Mouse (Mus musculus) embryonic facial prominence, embryonic 14.5 days (tissue): ENCODE data around the gene Hoxb6. TPM values are rescaled to one million over a fixed set of nuclear protein-coding genes. Genes with fewer than 3 reads are reported as not detected.
A peak's percentile ranks its signal among the peaks of the same experiment; 100 is the strongest.

Source experiments
- ATAC-seq: fragments of 200-750 bp; cut with Nextera tagmentation; 2 replicates; pipeline ENCODE4 v1.8.0; 2017; ENCODE audit warnings: low read depth, moderate number of reproducible peaks, moderate TSS enrichment
- DNase-seq: peaks from one replicate; pipeline ENCODE4 v3.0.0-alpha.2; 2015; ENCODE audit warnings: low spot score
- H3K27ac ChIP-seq: fragments of 300-500 bp; sonication (generic); replicated peaks from 2 replicates; pipeline ENCODE4 v1.5.1; 2014; ENCODE audit warnings: low read depth, mild to moderate bottlenecking, low read length, moderate library complexity
- H3K27me3 ChIP-seq: fragments of 300-500 bp; sonication (generic); replicated peaks from 2 replicates; pipeline ENCODE4 v1.6.1; 2014; ENCODE audit warnings: low read length; ENCODE audit not compliant: control insufficient read depth, insufficient read depth
- H3K36me3 ChIP-seq: fragments of 300-500 bp; sonication (generic); 2 replicates; pipeline ENCODE4 v1.6.1; 2014; ENCODE audit warnings: low read length, mixed read lengths; ENCODE audit not compliant: control insufficient read depth, insufficient read depth
- H3K4me1 ChIP-seq: fragments of 300-500 bp; sonication (generic); 2 replicates; pipeline ENCODE4 v1.6.1; 2014; ENCODE audit warnings: antibody characterized with exemption, low read length; ENCODE audit not compliant: control insufficient read depth, insufficient read depth
- H3K4me2 ChIP-seq: fragments of 300-500 bp; sonication (generic); 2 replicates; pipeline ENCODE4 v1.6.1; 2014; ENCODE audit warnings: low read depth, mild to moderate bottlenecking, low read length, moderate library complexity, mixed read lengths
- H3K4me3 ChIP-seq: fragments of 300-500 bp; sonication (generic); 2 replicates; pipeline ENCODE4 v1.5.1; 2014; ENCODE audit warnings: low read depth, mild to moderate bottlenecking, low read length
- H3K9ac ChIP-seq: fragments of 300-500 bp; sonication (generic); 2 replicates; pipeline ENCODE4 v1.6.1; 2014; ENCODE audit warnings: low read depth, mild to moderate bottlenecking, low read length, moderate library complexity, mixed read lengths
- H3K9me3 ChIP-seq: fragments of 300-500 bp; sonication (generic); 2 replicates; pipeline ENCODE4 v1.6.1; 2016; ENCODE audit warnings: low read length; ENCODE audit not compliant: control insufficient read depth
- WGBS: fragments of 180-500 bp; shearing (Covaris S2); extraction: QIAGEN DNeasy Blood & Tissue Kit; methylation state at CpG from one replicate; pipeline ENCODE4 v1.1.7; 2014; 5-methylcytosine and 5-hydroxymethylcytosine counted together
- polyA plus RNA-seq: library from polyadenylated mRNA; unstranded; fragments of >200 nt; fragmentation: Nextera tagmentation; extraction: Ambion mirVana; gene quantifications from 2 replicates; pipeline ENCODE4 v1.2.1, GENCODE M21; 2014

Gene Hoxb6
- polyA plus RNA-seq, 1 experiment from 2014 or later = 0.22 TPM

DNA sequence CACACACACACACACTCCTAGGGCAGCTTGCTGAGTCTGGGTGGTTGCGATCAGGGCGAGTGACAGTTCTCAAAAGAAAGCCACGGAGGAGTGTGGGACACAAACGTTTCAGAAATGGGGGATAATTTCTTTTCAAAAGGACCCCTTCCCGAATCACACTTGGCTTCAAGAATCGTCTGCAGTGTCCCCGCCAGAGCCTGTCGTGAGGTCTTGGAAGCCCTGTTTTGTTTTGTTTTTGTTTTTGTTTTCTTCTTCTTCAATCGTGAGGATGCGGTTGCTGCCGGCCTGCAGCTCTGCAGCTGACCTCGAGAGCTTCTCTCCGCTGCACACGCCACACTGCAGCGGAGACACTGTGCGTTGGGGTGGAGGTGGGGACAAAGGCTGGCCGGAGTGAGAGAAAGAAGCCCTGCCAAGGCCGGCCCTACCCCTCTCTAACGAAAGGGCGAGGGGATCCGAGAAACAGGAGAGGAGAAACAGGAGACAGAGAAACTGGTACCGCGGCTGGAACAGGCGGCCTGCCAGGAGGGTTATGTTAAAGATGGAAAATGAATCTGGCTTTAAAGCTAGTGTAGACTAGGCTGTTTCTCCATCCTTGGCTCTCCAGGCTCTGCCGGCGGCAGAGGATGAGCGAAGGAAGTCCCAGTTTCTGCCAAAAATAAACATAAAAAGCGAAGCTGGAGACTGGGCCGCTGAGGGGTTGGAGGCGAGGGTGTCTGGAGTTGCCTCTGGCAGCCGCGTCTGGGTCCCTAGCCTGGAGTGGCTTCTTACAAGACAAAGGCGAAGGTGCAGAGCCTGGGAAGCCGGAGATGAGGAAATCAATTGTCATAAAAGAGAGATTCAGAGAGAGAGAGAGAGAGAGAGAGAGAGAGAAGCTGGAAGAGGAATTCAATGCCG lies 14.9 kb upstream of the Hoxb6 start:
- Histone ChIP-seq H3K36me3 (no peaks in the 10 kb centered on the region), H3K4me2 (no peak overlapping the region), H3K9ac (no peak overlapping the region), H3K27me3 (peaks cover 99% of the 10 kb centered on the region), H3K9me3 (no peaks in the 10 kb centered on the region), H3K27ac (no peak overlapping the region), H3K4me1 (no peaks in the 10 kb centered on the region), H3K4me3 (no peak overlapping the region)
- ATAC-seq (no peak), DNase-seq (no peak)
- 1% methylated on average over 35 of the region's 35 CpGs for WGBS

- H3K4me2 ChIP-seq = no peak overlapping the region
- DNase-seq (no peak), ATAC-seq (no peak)
- no peak overlapping the region for H3K9ac ChIP-seq
- no peaks in the 10 kb centered on the region for H3K9me3 ChIP-seq
- no peak overlapping the region for H3K27ac ChIP-seq
- H3K4me1 ChIP-seq = no peaks in the 10 kb centered on the region
- no peak overlapping the region for H3K4me3 ChIP-seq
- no peaks in the 10 kb centered on the region for H3K36me3 ChIP-seq
- peaks cover 99% of the 10 kb centered on the region for H3K27me3 ChIP-seq
- 17% methylated on average over 14 of the region's 14 CpGs for WGBS
Observed at GRCm38 (mm10) chr11:96278324-96278723, 14.0 kb upstream of the Hoxb6 start.

GRCm38 (mm10) chr11:96278773-96279172 lies 13.5 kb upstream of the Hoxb6 start:
- H3K36me3 ChIP-seq = no peaks in the 10 kb centered on the region
- no peaks in the 10 kb centered on the region for H3K9me3 ChIP-seq
- H3K27ac ChIP-seq = no peak overlapping the region
- ATAC-seq (no peak; the same call in 1 of the 2 replicates), DNase-seq (peak; percentile 87)
- H3K4me1 ChIP-seq = no peaks in the 10 kb centered on the region
- WGBS = under 1% methylated on average over 9 of the region's 9 CpGs
- H3K27me3 ChIP-seq = peaks cover 99% of the 10 kb centered on the region
- no peak overlapping the region for H3K4me2 ChIP-seq
- no peak overlapping the region for H3K4me3 ChIP-seq
- no peak overlapping the region for H3K9ac ChIP-seq

- DNase-seq = no peak
- Histone ChIP-seq H3K9ac (no peak overlapping the region), H3K36me3 (no peaks in the 10 kb centered on the region), H3K27ac (no peak overlapping the region), H3K9me3 (no peaks in the 10 kb centered on the region), H3K4me3 (no peak overlapping the region), H3K27me3 (peaks cover 99% of the 10 kb centered on the region), H3K4me1 (peaks cover 3% of the 10 kb centered on the region; the same call in 1 of the 2 replicates), H3K4me2 (no peak overlapping the region)
- no peak for ATAC-seq
- 3% methylated on average over 31 of the region's 31 CpGs for WGBS
Observed at GRCm38 (mm10) chr11:96279421-96280233, 12.6 kb upstream of the Hoxb6 start.

DNA sequence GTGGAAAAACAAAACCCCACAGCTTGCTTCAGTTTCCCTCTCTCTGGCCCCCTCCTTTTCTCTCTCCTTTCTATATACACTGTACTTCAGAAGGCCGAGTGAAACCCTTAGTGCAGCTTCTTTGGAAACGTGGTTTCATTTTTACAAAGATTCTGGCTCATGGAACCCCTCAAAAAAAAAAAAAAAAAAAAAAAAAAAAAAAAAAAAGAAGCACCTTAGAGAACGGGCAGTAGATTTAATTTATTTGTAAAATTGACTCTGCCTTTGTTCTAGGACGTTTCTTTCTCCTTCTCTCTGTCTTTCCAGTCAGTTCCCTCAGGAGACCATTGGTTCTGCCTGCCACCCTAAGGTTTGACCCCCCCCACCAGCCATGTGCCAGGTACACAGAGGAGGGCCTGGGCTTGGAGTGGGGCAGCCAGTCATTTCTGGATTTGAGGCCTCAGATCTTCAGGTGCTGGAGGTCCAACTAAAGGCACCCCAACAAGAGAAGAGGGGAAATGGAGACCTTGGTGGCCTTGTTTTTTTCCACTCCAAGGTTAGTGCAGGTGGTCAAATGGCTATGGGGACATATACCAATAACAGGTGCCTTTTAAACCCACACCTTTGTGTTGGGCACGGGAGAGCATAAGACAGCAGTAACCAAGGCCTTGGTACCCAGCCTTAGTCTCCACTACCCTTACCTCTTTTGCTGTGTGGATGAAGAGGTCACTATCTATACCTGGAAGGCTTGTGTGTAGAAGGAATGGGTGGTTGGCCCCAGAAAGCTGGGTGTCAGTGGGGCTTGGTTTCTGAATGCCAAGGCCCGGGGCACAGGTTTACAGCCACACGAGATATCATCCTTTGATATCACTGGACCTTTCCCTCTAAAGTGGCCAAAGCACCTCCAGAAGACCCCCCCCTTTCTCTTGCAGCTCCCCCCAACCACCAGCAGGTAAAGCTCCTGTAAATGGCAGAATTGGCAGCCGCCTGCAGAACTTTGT lies 11.6 kb upstream of the Hoxb6 start:
- DNase-seq (no peak), ATAC-seq (no peak)
- Histone ChIP-seq H3K27ac (no peak overlapping the region), H3K4me2 (no peak overlapping the region), H3K36me3 (no peaks in the 10 kb centered on the region), H3K9ac (no peak overlapping the region), H3K4me3 (no peak overlapping the region), H3K9me3 (no peaks in the 10 kb centered on the region), H3K27me3 (peaks cover 98% of the 10 kb centered on the region), H3K4me1 (peaks cover 4% of the 10 kb centered on the region; the same call in 1 of the 2 replicates)
- WGBS = 18% methylated on average over 8 of the region's 8 CpGs

DNA sequence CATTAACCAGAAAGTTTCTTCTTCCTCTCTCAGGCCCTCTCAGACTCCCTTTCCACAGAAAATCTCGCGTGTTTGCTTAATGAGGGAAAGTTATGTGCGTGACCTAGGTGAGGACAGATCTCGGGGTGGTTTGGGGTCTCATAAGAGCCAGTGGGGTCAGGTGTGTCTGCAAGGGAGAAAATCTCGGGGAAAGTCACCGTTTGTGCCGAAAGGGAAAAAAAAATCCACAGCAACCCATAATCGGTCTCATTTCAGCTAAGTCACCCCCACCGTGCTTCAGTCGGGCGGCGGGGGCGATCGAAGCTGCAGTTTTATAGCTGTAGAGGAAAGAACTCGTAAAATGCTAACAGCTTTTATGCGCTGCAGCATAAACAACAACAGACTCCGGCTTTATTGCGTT lies 10.9 kb upstream of the Hoxb6 start:
- no peak overlapping the region for H3K4me3 ChIP-seq
- H3K36me3 ChIP-seq = no peaks in the 10 kb centered on the region
- WGBS = 5% methylated on average over 18 of the region's 18 CpGs
- peaks cover 98% of the 10 kb centered on the region for H3K27me3 ChIP-seq
- no peak overlapping the region for H3K9ac ChIP-seq
- ATAC-seq (no peak), DNase-seq (no peak)
- H3K4me1 ChIP-seq = peaks cover 4% of the 10 kb centered on the region; the same call in 1 of the 2 replicates
- H3K4me2 ChIP-seq = no peak overlapping the region
- H3K27ac ChIP-seq = no peak overlapping the region
- no peaks in the 10 kb centered on the region for H3K9me3 ChIP-seq

GRCm38 (mm10) chr11:96281855-96282570 lies 10.3 kb upstream of the Hoxb6 start, which contains the start of gene Hoxb8:
TSS of gene Hoxb8 (plus strand) at chr11:96281905.
- Histone ChIP-seq H3K27me3 (peaks cover 98% of the 10 kb centered on the region), H3K27ac (no peak within 1 kb of the TSS), H3K4me3 (no peak within 1 kb of the TSS), H3K9ac (no peak within 1 kb of the TSS), H3K4me1 (peaks cover 4% of the 10 kb centered on the region; the same call in 1 of the 2 replicates), H3K36me3 (no peaks in the 10 kb centered on the region), H3K4me2 (no peak within 1 kb of the TSS), H3K9me3 (no peaks in the 10 kb centered on the region)
- 1% methylated on average over 27 of the region's 27 CpGs for whole genome bisulfite sequencing
- ATAC-seq (no peak), DNase-seq (no peak)
